Mouse (Mus musculus) MEL (cell line): ENCODE measurements at regions not wholly inside any gene's neighbourhood (a gene's known extent, or its start where the extent isn't known, plus 50 kb on each side); places are given as distances from the start of the nearest gene placed in this dataset.

Experiments
- DNase-seq: peaks from one replicate; pipeline ENCODE4 v3.0.0; 2011; ENCODE audit warnings: low read depth, low spot score
- H3K27ac ChIP-seq: 2 replicates; pipeline ENCODE4 v1.5.1; 2012; ENCODE audit warnings: low read depth, mild to moderate bottlenecking, control low read depth, low read length, moderate library complexity; ENCODE audit not compliant: control insufficient read depth
- H3K27me3 ChIP-seq, 2 experiments: fragments of 150-350 bp in 1 of 2; sonication (generic) in 1 of 2; 2 replicates each; pipeline ENCODE4 v1.6.1; 2012; ENCODE audit warnings: low read length in 2 of 2, mild to moderate bottlenecking in 2 of 2, improper control_type of control experiment in 1 of 2, moderate library complexity in 1 of 2; ENCODE audit not compliant: insufficient read depth in 2 of 2, control insufficient read depth in 1 of 2
- H3K36me3 ChIP-seq, 2 experiments: 2 replicates each; pipeline ENCODE4 v1.6.1; 2012 to 2014; ENCODE audit warnings: low read length in 2 of 2, improper control_type of control experiment in 1 of 2, inconsistent platforms in 1 of 2, mild to moderate bottlenecking in 1 of 2; ENCODE audit not compliant: insufficient read depth in 2 of 2, control insufficient read depth in 1 of 2
- H3K4me1 ChIP-seq, 2 experiments: fragments of 150-350 bp in 1 of 2; sonication (generic) in 1 of 2; 2 replicates each; pipeline ENCODE4 v1.6.1; 2012; ENCODE audit warnings: low read length in 2 of 2, improper control_type of control experiment in 1 of 2, mild to moderate bottlenecking in 1 of 2; ENCODE audit not compliant: insufficient read depth in 2 of 2, control insufficient read depth in 1 of 2
- H3K4me3 ChIP-seq, 2 experiments: fragments of 150-350 bp in 1 of 2; sonication (generic) in 1 of 2; 2 replicates each; pipeline ENCODE4 v1.5.1; 2012; ENCODE audit warnings: low read depth in 2 of 2, low read length in 2 of 2, mild to moderate bottlenecking in 2 of 2, moderate library complexity in 2 of 2, control low read depth in 1 of 2, improper control_type of control experiment in 1 of 2; ENCODE audit not compliant: control insufficient read depth in 1 of 2, insufficient read depth in 1 of 2
- H3K79me2 ChIP-seq: 2 replicates; pipeline ENCODE4 v1.6.1; 2012; ENCODE audit warnings: mild to moderate bottlenecking, low read length, moderate library complexity; ENCODE audit not compliant: control insufficient read depth, poor library complexity, insufficient read depth
- H3K9ac ChIP-seq: 2 replicates; pipeline ENCODE4 v1.6.1; 2012; ENCODE audit warnings: low read depth, mild to moderate bottlenecking, control low read depth, low read length, moderate library complexity; ENCODE audit not compliant: control insufficient read depth, poor library complexity, severe bottlenecking
- H3K9me3 ChIP-seq: fragments of 150-350 bp; sonication (generic); replicated peaks from 2 replicates; pipeline ENCODE4 v1.6.1; 2012; ENCODE audit warnings: mild to moderate bottlenecking, low read length, improper control_type of control experiment, moderate library complexity; ENCODE audit not compliant: insufficient read depth
- CHD1 ChIP-seq: IDR thresholded peaks from 2 replicates; pipeline ENCODE4 v1.6.1; 2012; ENCODE audit warnings: low read depth, mild to moderate bottlenecking, inconsistent platforms, low read length, improper control_type of control experiment
- ELF1 ChIP-seq: IDR thresholded peaks from 2 replicates; pipeline ENCODE4 v1.6.1; 2014; ENCODE audit warnings: low read depth, mild to moderate bottlenecking, inconsistent platforms, low read length, improper control_type of control experiment, moderate library complexity
- EP300 ChIP-seq, 2 experiments: IDR thresholded peaks; 2 replicates each; pipeline ENCODE4 v1.6.1; 2011; ENCODE audit warnings: improper control_type of control experiment in 2 of 2, low read length in 2 of 2, low read depth in 1 of 2, mild to moderate bottlenecking in 1 of 2
- ETS1 ChIP-seq: IDR thresholded peaks from 2 replicates; pipeline ENCODE4 v1.6.1; 2012; ENCODE audit warnings: low read depth, mild to moderate bottlenecking, inconsistent platforms, low read length, improper control_type of control experiment, moderate library complexity
- GATA1 ChIP-seq: IDR thresholded peaks from 2 replicates; pipeline ENCODE4 v1.6.1; 2011; ENCODE audit warnings: low read depth, low read length, improper control_type of control experiment
- JUND ChIP-seq: IDR thresholded peaks from 2 replicates; pipeline ENCODE4 v1.6.1; 2011; ENCODE audit warnings: low read depth, mild to moderate bottlenecking, improper control_type of control experiment, low read length
- MAX ChIP-seq: IDR thresholded peaks from 2 replicates; pipeline ENCODE4 v1.6.1; 2011; ENCODE audit warnings: low read length, improper control_type of control experiment
- MAZ ChIP-seq: IDR thresholded peaks from 2 replicates; pipeline ENCODE4 v1.6.1; 2012; ENCODE audit warnings: low read depth, mild to moderate bottlenecking, inconsistent platforms, low read length, improper control_type of control experiment
- POLR2A ChIP-seq, 2 experiments: IDR thresholded peaks; 2 replicates each; pipeline ENCODE4 v1.6.1; 2011 to 2012; ENCODE audit warnings: low read length in 2 of 2, mild to moderate bottlenecking in 2 of 2, control low read depth in 1 of 2, improper control_type of control experiment in 1 of 2, low read depth in 1 of 2, moderate library complexity in 1 of 2; ENCODE audit not compliant: control insufficient read depth in 1 of 2, insufficient read depth in 1 of 2, poor library complexity in 1 of 2
- RAD21 ChIP-seq: IDR thresholded peaks from 2 replicates; pipeline ENCODE4 v1.6.1; 2011; ENCODE audit warnings: mild to moderate bottlenecking, low read depth, low read length, improper control_type of control experiment
- RCOR1 ChIP-seq: IDR thresholded peaks from 2 replicates; pipeline ENCODE4 v1.6.1; 2012; ENCODE audit warnings: low read depth, mild to moderate bottlenecking, inconsistent platforms, low read length, improper control_type of control experiment
- SMC3 ChIP-seq: IDR thresholded peaks from 2 replicates; pipeline ENCODE4 v1.6.1; 2011; ENCODE audit warnings: low read depth, low read length, improper control_type of control experiment
- TAL1 ChIP-seq: IDR thresholded peaks from 2 replicates; pipeline ENCODE4 v1.6.1; 2012; ENCODE audit warnings: mild to moderate bottlenecking, inconsistent platforms, low read length, moderate library complexity, mixed read lengths
- UBTF ChIP-seq: IDR thresholded peaks from 2 replicates; pipeline ENCODE4 v1.6.1; 2012; ENCODE audit warnings: low read depth, mild to moderate bottlenecking, inconsistent platforms, low read length, improper control_type of control experiment, moderate library complexity, borderline replicate concordance; ENCODE audit not compliant: insufficient read depth
- USF1 ChIP-seq: IDR thresholded peaks from 2 replicates; pipeline ENCODE4 v1.6.1; 2014; ENCODE audit warnings: low read depth, mild to moderate bottlenecking, inconsistent platforms, low read length, improper control_type of control experiment, moderate library complexity
- USF2 ChIP-seq, 2 experiments: IDR thresholded peaks; 2 replicates each; pipeline ENCODE4 v1.6.1; 2011 to 2012; ENCODE audit warnings: improper control_type of control experiment in 2 of 2, low read length in 2 of 2, borderline replicate concordance in 1 of 2, inconsistent platforms in 1 of 2, low read depth in 1 of 2, mild to moderate bottlenecking in 1 of 2; ENCODE audit not compliant: insufficient read depth in 1 of 2
- ZKSCAN1 ChIP-seq: IDR thresholded peaks from 2 replicates; pipeline ENCODE4 v1.6.1; 2012; ENCODE audit warnings: low read depth, mild to moderate bottlenecking, inconsistent platforms, low read length, improper control_type of control experiment, moderate library complexity

DNA sequence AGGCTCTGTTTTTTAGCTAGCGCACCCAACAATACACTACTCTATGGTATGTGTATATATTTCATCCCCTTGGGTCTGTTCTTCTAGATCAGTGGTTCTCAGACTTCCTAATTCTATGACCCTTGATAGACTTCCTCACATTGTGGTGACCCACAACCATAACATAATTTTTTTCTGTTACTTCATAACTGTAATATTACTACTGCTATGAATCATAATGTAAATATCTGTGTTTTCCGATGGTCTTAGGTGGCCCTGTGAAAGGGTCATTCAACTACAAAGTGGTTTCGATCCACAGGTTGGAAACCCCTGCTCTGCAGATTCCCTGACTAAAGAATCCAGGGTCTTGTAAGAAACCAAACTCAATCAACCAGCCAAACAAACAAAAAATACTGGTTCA is 220.8 kb downstream of the Opa1 start:
- no peak for DNase-seq
- no peaks in the 10 kb centered on the region for H3K9me3 ChIP-seq
- H3K27ac ChIP-seq = no peak overlapping the region
- no peak for TF ChIP-seq MAX
- no peak for TF ChIP-seq TAL1
- TF ChIP-seq MAZ = no peak
- TF ChIP-seq USF2 (IDR thresholded peaks at IDR 0.05; ENCODE audit: borderline replicate concordance in 1 of 2, insufficient read depth in 1 of 2, low read depth in 1 of 2, low read length in 2 of 2) = no peak
- H3K79me2 ChIP-seq = no peaks in the 10 kb centered on the region
- H3K4me3 ChIP-seq = no peak overlapping the region
- H3K9ac ChIP-seq = no peak overlapping the region
- H3K36me3 ChIP-seq = no peaks in the 10 kb centered on the region
- H3K4me1 ChIP-seq = no peaks in the 10 kb centered on the region
- peaks cover 2 to 8% of the 10 kb centered on the region in 2 experiments for H3K27me3 ChIP-seq

DNA sequence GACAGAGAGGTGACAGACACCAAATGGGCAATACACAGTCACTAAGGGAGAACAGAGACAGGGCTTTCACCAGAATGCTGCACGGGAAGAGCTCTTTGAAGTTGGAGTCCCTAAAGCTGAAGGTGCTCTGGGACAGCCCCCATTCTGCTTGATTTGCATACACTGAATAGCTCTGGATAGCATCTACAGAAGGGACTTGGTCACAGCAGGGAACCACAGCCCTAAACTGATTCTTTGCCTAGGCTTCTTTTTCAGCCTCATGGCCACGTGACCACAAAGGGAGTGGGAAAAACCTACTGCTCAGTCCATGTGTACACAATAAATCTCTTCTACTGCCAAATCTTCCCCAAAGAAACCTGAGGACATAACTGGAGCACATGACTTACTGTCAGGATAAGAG is 221.3 kb downstream of the Opa1 start:
- H3K79me2 ChIP-seq = no peaks in the 10 kb centered on the region
- H3K4me3 ChIP-seq = no peak overlapping the region
- peaks cover 3 to 11% of the 10 kb centered on the region in 2 experiments for H3K27me3 ChIP-seq
- H3K27ac ChIP-seq = no peak overlapping the region
- H3K9me3 ChIP-seq = no peaks in the 10 kb centered on the region
- no peaks in the 10 kb centered on the region for H3K36me3 ChIP-seq
- TF ChIP-seq MAZ (no peak), USF1 (peak; percentile 29; the same call in 1 of the 2 replicates)
- TF ChIP-seq, all 39 proteins: peak for 1
- no peaks in the 10 kb centered on the region for H3K4me1 ChIP-seq
- no peak overlapping the region for H3K9ac ChIP-seq
- no peak for DNase-seq

DNA sequence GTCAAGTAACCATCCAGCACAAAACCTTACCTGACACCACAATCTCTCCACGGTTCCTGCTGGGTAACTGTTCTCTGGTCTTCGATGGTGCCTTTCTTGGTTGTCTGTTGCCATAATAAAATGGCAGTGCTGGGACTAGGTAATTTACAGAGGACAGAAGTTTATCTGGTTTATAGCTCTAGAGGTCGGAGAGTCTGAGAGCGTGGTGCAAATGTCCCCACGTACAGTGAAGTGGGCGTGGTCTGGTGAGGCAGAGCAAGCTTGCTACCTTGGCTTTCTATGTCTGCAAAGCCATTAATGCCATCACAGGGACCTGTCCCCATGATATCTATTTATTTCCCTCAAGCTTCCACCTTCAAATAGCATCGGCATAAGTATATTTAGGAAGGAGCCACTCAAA is 223.0 kb downstream of the Opa1 start:
- Histone ChIP-seq H3K9me3 (no peaks in the 10 kb centered on the region), H3K27me3 (peaks cover 6 to 11% of the 10 kb centered on the region in 2 experiments), H3K36me3 (no peaks in the 10 kb centered on the region), H3K4me1 (no peaks in the 10 kb centered on the region), H3K9ac (no peak overlapping the region), H3K79me2 (no peaks in the 10 kb centered on the region), H3K4me3 (no peak overlapping the region), H3K27ac (no peak overlapping the region)
- TF ChIP-seq CHD1 = no peak
- no peak for TF ChIP-seq SMC3
- no peak for TF ChIP-seq ETS1
- no peak for TF ChIP-seq MAX
- TF ChIP-seq EP300 (IDR thresholded peaks at IDR 0.05; ENCODE audit: low read depth in 1 of 2, low read length in 2 of 2) = no peak
- no peak for TF ChIP-seq JUND
- no peak for TF ChIP-seq USF1
- TF ChIP-seq RCOR1 = no peak
- TF ChIP-seq GATA1 = no peak
- TF ChIP-seq ZKSCAN1 = no peak
- no peak for TF ChIP-seq UBTF
- no peak for TF ChIP-seq ELF1
- TF ChIP-seq MAZ = no peak
- no peak for TF ChIP-seq POLR2A (IDR thresholded peaks at IDR 0.05; ENCODE audit: control insufficient read depth in 1 of 2, insufficient read depth in 1 of 2, low read depth in 1 of 2, low read length in 2 of 2, poor library complexity in 1 of 2)
- TF ChIP-seq RAD21 = no peak
- no peak for DNase-seq
